Mouse (Mus musculus) R1 (cell line): ENCODE measurements around the gene Auts2.

Source experiments
- DNase-seq: peaks from one replicate; pipeline ENCODE4 v3.0.0-alpha.2; 2018; ENCODE audit warnings: low read depth, low spot score

The Auts2 gene

DNA sequence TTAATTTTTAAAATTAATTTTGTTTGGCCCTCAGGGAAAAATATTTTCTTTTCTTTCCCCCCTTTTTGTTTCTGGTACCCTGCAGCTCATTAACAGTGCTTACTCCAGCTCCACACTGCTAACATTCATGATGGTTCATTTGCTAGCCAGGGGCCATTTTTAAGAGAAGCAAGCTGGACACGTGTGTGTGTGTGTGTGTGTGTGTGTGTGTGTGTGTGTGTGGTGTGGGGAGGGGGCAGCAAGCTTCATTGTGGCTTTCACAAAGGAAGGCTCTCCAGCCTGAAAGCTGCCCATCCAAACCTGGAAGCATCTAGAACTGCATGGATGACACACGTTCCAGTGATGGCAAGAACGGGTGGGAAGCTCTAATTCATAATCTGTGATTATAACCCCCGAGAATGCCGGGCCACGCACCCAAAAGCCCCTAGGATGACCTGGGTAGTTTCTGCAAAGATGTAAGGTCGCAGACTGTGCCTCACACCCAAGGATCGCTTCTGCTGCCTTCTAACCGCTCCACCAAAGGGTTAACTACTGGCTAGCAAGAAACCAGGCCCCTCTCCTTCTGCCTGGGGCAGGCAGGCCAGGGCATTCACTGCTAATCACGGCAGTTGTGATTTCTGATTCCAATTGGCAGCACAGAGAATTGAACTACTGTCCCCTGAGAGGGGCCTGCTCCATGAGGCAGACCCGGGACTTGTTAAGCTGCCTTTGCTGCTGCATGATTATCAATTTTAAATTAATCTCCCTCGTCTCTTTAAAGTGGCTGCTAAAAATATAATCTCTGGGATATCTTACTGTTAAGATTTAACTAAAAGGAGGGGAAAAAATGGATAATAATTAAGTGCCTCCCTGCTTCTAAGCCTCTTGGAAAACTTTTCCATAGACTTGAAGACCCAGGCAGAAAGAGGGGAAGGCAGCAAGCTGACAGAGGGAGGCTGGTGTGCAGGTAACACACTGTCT is 911.8 kb downstream of the Auts2 start:
- DNase-seq, result no peak

DNA sequence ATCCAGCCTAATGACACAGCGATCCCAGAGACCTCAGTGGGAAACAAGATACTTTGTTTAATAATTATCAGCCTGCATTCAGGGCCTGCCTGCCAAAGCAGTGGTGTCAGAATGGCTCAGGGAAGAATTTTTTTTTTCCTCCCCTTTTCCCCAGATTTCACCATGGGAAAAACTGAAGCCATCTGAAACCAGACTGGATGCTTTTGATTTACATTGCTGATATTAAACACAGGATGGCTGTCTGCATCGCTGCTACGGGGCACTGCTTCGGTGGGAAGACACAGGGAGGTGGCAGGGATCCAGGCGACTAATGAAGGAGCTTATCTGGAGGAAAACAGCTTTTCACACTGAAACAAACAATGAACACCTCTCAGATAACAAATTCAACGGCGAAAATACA is 912.6 kb downstream of the Auts2 start:
- DNase-seq, result no peak

DNA sequence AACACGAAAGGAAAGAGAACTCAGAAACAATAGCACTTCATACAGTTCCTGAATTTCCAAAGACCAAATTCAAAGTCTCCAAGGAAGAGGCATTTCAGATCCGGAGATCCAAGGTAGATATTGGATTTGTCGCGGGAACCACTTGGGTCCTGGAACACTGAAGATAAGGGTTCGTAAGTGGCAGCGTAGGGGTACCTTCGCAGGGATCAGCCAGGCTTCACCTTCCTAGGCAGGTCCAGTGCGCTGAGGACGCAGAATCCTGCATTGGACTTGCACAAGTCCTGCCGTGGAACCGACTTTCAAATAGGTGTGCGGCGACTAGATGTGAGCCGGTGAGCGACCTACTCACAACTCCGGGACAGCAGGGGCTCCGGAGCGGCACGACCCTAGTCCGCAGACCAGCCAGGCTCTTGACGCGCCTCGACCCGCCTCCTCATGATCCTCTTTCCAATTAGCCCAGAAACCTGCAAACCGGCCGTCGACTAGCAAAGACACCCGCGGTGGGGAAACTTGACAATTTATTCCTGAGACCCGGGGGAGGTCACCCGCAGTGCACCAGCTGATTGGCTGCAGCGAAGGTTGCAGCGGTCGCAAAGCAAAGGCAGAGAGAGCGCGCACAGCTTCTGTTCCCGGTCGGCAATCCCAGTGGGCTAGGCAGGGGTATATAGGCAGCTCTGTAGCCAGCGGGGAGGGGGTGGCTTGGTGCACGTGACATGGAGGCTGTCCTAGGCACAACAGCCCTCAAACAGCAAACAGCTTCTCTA is 926.8 kb downstream of the Auts2 start:
- peak; percentile 57 for DNase-seq

GRCm38 (mm10) chr5:131614238-131614637 is 928.9 kb downstream of the Auts2 start:
- no peak for DNase-seq

GRCm38 (mm10) chr5:131613301-131613700 is 929.8 kb downstream of the Auts2 start:
- DNase-seq, result no peak

- no peak for DNase-seq
These were observed 932.4 kb downstream of the Auts2 start for GRCm38 (mm10) chr5:131610702-131611101.

GRCm38 (mm10) chr5:131606786-131607185 is 936.4 kb downstream of the Auts2 start:
- DNase-seq, result no peak

- no peak for DNase-seq
These were observed 941.0 kb downstream of the Auts2 start for GRCm38 (mm10) chr5:131601934-131602692.

DNA sequence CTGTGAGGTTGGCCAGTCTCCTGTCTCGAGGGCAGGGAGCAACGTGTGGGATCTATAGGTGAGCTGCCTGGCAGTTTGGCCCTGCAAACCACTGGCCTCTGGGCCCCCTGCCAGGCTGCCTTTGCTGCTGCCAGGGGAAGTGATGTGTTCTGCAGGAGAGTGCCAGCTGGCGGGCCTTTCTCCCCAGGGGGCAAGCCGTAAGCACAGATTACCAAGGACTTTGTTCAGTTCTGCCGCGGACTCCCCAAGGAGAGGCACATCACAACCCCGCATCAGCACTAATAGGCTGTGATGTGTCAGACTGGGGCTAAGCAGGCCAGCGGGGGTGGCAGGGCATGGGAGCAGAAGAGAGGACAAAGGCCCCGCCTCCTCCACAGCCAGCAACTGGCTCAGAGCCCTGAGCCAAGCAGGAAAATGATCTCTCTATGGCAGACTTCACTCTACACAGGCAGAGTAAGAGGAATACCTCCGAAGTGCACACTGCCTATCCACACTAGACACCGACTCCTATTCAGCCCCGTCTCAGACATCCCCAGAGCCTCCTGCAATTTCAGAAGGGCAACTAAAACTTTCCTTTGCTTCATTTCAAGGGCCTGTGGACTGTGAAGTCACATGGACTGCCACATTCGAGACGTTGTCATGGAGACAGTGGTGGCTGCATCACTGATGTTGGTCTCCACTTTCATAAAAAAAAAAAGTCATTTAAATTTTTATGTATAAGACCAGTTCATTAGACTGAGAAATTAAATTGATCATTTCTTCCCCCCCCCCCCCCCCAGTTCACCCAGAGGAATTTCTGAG is 942.6 kb downstream of the Auts2 start:
- DNase-seq, result no peak

DNA sequence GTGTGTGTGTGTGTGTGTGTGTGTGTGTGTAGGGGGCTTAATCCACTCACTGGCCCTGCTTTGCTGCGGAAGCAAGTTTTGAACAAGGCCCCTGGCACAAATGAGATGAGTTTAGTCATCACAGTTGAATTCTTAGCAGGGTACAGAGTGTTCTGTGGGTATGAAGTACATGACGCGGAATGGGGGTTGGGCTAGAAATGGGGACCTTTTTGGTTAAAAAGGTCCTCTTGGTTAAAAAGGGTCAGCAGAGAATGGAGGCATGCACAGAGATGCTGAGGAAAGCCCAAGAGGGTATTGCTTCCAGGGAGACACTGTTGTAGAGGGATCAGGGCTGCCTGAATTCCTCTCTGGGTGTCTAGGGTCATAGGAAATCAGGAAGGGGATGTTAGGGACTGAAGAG is 945.6 kb downstream of the Auts2 start:
- no peak for DNase-seq

GRCm38 (mm10) chr5:131596591-131596990 is 946.6 kb downstream of the Auts2 start:
- DNase-seq, result no peak

- peak; percentile 43 for DNase-seq
These were observed 947.4 kb downstream of the Auts2 start for GRCm38 (mm10) chr5:131595730-131596129.

DNA sequence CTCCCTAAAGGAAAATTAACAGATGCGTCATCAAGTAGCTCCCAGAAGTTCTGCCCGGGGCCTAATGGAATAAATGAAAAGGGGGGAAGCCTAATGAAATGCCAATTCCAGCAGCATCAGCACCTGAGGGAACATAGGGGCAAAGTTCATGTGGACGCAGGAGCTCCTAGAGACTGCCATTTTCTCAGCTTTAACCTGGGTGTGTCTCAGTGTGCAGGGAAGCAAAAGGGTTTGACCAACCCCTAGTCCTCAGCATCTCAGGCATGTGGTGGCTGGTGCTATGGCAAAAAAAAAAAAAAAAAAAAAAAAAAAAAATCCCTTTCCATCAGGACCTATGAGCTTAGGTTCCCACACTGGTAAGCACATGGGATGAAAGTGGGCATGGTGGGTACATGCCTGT is 948.5 kb downstream of the Auts2 start:
- DNase-seq, result no peak

- no peak for DNase-seq
These were observed 949.9 kb downstream of the Auts2 start for GRCm38 (mm10) chr5:131593261-131593660.

DNA sequence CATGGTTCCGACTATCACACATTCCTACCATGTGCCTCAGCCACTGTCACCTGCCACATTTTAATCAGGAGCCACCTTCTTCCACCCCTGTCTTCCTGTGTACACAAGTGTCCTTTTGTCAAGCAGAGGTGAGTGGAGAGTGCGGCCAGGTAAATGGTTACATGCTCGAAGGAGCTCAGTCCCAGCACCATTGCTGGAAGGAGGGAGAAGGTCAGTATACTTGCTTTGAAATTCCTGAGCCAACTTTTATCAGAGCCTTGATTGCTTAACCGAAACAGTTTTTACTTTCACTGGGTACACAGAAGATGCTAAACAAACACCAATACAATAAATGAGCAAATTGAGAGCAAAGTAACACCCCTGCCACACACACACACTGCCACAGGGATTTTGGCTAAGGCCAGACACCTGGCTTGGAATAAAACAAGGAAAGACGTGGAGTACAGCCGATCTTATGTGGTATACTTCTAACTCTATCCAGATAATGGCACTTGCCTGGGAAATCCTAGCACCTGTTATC is 953.1 kb downstream of the Auts2 start:
- DNase-seq, result no peak

DNA sequence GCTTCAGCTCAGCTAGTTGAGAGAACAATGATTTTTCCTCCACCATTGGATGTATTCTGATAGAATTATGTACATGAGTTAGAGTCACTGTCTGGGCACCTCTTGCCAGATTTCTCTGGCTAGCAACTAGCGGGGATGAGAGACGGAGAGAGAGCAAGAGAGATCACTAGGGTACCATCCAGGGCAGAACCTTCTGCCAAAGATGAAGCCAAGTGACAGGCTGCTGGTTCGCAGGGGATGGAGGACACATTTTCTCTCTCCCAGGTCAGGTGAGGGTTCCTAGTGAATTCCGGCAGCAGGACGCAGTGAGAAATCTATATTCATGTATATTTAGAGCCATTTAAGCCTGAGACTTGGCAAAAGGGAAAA is 956.8 kb downstream of the Auts2 start:
- DNase-seq, result no peak

DNA sequence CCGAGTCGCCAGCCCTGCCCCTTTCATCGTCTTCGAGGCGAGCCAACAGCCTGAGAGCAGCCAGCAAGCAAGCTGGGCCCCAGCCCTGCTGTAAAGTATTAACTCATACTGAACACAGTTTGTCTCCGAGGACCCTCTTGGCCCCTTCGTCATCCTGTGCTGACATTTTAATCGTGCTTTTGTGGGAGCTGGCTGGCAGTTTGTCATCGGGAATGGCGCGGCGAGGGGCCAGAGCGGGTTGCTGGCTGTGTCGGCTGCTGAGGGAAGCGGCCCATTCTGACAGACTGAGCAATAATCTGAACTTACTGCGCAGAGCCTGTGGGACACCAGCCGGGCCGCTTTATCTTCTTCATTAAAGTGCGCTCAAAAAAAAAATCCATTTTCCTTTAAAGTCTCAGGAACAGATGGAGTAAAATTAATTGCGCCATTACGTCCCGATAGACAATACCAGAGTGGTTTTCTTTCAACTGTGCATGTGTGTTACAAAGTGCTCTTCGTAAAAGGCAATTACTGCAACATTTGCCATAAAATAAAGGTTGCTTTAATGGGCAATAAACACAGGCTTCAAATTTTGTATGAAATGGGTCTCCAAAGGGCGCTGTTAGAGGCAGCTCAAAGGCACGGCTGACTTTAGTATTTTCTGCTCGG is 957.3 kb downstream of the Auts2 start:
- no peak for DNase-seq

DNA sequence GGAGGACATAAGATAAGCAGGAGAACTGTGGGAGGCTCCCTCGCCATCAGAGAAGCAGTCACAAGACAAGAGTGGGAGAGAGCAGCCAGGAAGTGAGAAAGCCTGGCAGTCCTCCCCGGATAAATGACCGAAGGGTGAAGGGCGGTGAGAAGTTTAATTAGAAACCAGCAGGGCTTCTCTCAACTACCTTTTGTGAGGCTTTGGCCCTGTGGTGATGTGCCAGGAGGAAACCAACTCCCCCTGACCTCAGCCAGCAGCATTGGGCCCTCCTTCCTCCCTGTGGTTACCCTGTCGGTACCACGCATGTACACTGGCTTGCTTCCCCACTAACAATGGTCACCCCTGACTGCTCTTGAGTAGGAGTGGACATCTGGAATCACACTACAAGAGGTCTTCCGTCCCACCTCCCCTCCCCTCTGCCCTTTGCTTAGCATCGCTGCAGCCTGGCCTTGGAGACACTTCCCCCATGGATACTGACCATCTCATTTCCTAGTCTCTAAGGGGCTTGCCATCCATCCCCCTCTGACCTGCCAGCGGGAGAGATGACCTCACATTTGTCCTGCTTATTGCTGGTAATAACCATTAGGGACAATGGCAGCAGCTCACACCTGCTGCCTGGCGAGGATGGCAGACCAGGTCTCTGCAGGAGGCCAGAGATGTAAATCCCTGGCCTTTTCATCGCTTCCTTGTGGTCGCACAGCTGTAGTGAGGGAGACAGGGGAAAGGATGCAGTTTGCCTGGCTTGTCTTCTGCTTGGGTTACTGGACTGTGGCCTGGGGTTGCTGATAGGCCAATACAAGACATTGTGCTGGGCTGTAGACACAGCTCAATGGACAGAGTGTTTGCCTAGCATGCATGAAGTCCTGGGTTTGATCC is 958.6 kb downstream of the Auts2 start:
- no peak for DNase-seq
